Mouse (Mus musculus) forebrain, embryonic 14.5 days (tissue): ENCODE results near the gene Pdss2. TPM values are rescaled to one million over a fixed set of nuclear protein-coding genes. Genes with fewer than 3 reads are reported as not detected.

ENCODE experiments used
- ATAC-seq: fragments of 200-750 bp; cut with Nextera tagmentation; 2 replicates; pipeline ENCODE4 v1.8.0; 2017; ENCODE audit warnings: mild to moderate bottlenecking, moderate library complexity
- DNase-seq: peaks from one replicate; pipeline ENCODE4 v3.0.0-alpha.2; 2015; ENCODE audit warnings: low spot score
- H3K27ac ChIP-seq: fragments of 300-500 bp; sonication (generic); 2 replicates; pipeline ENCODE4 v1.5.1; 2014; ENCODE audit warnings: low read depth, mild to moderate bottlenecking, control low read depth, low read length, moderate library complexity
- H3K27me3 ChIP-seq: fragments of 300-500 bp; sonication (generic); replicated peaks from 2 replicates; pipeline ENCODE4 v1.6.1; 2014; ENCODE audit warnings: low read length, control low read depth, mixed read lengths; ENCODE audit not compliant: control insufficient read depth, insufficient read depth
- H3K36me3 ChIP-seq: fragments of 300-500 bp; sonication (generic); 2 replicates; pipeline ENCODE4 v1.6.1; 2014; ENCODE audit warnings: low read length, control low read depth; ENCODE audit not compliant: control insufficient read depth, insufficient read depth
- H3K4me1 ChIP-seq: fragments of 300-500 bp; sonication (generic); 2 replicates; pipeline ENCODE4 v1.6.1; 2014; ENCODE audit warnings: antibody characterized with exemption, low read length, control low read depth; ENCODE audit not compliant: control insufficient read depth, insufficient read depth
- H3K4me2 ChIP-seq: fragments of 300-500 bp; sonication (generic); 2 replicates; pipeline ENCODE4 v1.6.1; 2014; ENCODE audit warnings: mild to moderate bottlenecking, control low read depth, low read length
- H3K4me3 ChIP-seq: fragments of 300-500 bp; sonication (generic); 2 replicates; pipeline ENCODE4 v1.5.1; 2014; ENCODE audit warnings: low read depth, low read length, control low read depth
- H3K9ac ChIP-seq: fragments of 300-500 bp; sonication (generic); 2 replicates; pipeline ENCODE4 v1.6.1; 2014; ENCODE audit warnings: mild to moderate bottlenecking, low read length, control low read depth, moderate library complexity
- H3K9me3 ChIP-seq: fragments of 300-500 bp; sonication (generic); replicated peaks from 2 replicates; pipeline ENCODE4 v1.6.1; 2016; ENCODE audit warnings: low read length, control low read depth, mixed read lengths; ENCODE audit not compliant: control insufficient read depth
- WGBS: fragments of 180-500 bp; shearing (Covaris S2); extraction: QIAGEN DNeasy Blood & Tissue Kit; methylation state at CpG from one replicate; pipeline ENCODE4 v1.1.7; 2014; 5-methylcytosine and 5-hydroxymethylcytosine counted together
- polyA plus RNA-seq: library from polyadenylated mRNA; unstranded; fragments of >200 nt; fragmentation: Nextera tagmentation; extraction: Ambion mirVana; gene quantifications from 2 replicates; pipeline ENCODE4 v1.2.1, GENCODE M21; 2014

Pdss2 gene
- polyA plus RNA-seq, 1 experiment from 2014 or later, result 13.3 TPM

- no peak overlapping the region for H3K4me2 ChIP-seq
- no peaks in the 10 kb centered on the region for H3K4me1 ChIP-seq
- ATAC-seq (no peak), DNase-seq (no peak)
- H3K36me3 ChIP-seq, result no peaks in the 10 kb centered on the region
- 88% methylated on average over 5 of the region's 5 CpGs for WGBS
- H3K9me3 ChIP-seq, result no peaks in the 10 kb centered on the region
- H3K4me3 ChIP-seq, result no peak overlapping the region
- H3K27ac ChIP-seq, result no peak overlapping the region
- H3K27me3 ChIP-seq, result no peaks in the 10 kb centered on the region
- H3K9ac ChIP-seq, result no peak overlapping the region
These were observed 241.5 kb downstream of the Pdss2 start for GRCm38 (mm10) chr10:43462821-43463220.

GRCm38 (mm10) chr10:43463227-43463626, 241.9 kb downstream of the Pdss2 start:
- H3K27me3 ChIP-seq, result no peaks in the 10 kb centered on the region
- H3K36me3 ChIP-seq, result no peaks in the 10 kb centered on the region
- no peak overlapping the region for H3K4me2 ChIP-seq
- H3K4me1 ChIP-seq, result no peaks in the 10 kb centered on the region
- no peak overlapping the region for H3K9ac ChIP-seq
- no peaks in the 10 kb centered on the region for H3K9me3 ChIP-seq
- ATAC-seq (no peak), DNase-seq (no peak)
- H3K4me3 ChIP-seq, result no peak overlapping the region
- 83% methylated on average over 3 of the region's 3 CpGs for WGBS
- no peak overlapping the region for H3K27ac ChIP-seq

- 91% methylated on average over 2 of the region's 2 CpGs for WGBS
- no peak for DNase-seq
- H3K4me3 ChIP-seq, result no peak overlapping the region
- H3K9me3 ChIP-seq, result no peaks in the 10 kb centered on the region
- no peaks in the 10 kb centered on the region for H3K27me3 ChIP-seq
- no peak for ATAC-seq
- H3K9ac ChIP-seq, result no peak overlapping the region
- no peaks in the 10 kb centered on the region for H3K4me1 ChIP-seq
- H3K36me3 ChIP-seq, result no peaks in the 10 kb centered on the region
- no peak overlapping the region for H3K27ac ChIP-seq
- no peak overlapping the region for H3K4me2 ChIP-seq
These were observed 244.9 kb downstream of the Pdss2 start for GRCm38 (mm10) chr10:43466223-43466622.

GRCm38 (mm10) chr10:43467659-43468058, 246.4 kb downstream of the Pdss2 start:
- WGBS, result 46% methylated on average over 13 of the region's 13 CpGs
- no peaks in the 10 kb centered on the region for H3K27me3 ChIP-seq
- no peak overlapping the region for H3K27ac ChIP-seq
- ATAC-seq (no peak), DNase-seq (no peak)
- H3K9ac ChIP-seq, result no peak overlapping the region
- H3K4me2 ChIP-seq, result no peak overlapping the region
- no peak overlapping the region for H3K4me3 ChIP-seq
- H3K4me1 ChIP-seq, result no peaks in the 10 kb centered on the region
- H3K36me3 ChIP-seq, result no peaks in the 10 kb centered on the region
- no peaks in the 10 kb centered on the region for H3K9me3 ChIP-seq

- WGBS, result 96% methylated on average over 6 of the region's 6 CpGs
- H3K36me3 ChIP-seq, result no peaks in the 10 kb centered on the region
- DNase-seq (no peak), ATAC-seq (no peak)
- no peaks in the 10 kb centered on the region for H3K4me1 ChIP-seq
- H3K27me3 ChIP-seq, result no peaks in the 10 kb centered on the region
- no peaks in the 10 kb centered on the region for H3K9me3 ChIP-seq
- no peak overlapping the region for H3K4me2 ChIP-seq
- H3K27ac ChIP-seq, result no peak overlapping the region
- no peak overlapping the region for H3K9ac ChIP-seq
- H3K4me3 ChIP-seq, result no peak overlapping the region
These were observed 247.0 kb downstream of the Pdss2 start for GRCm38 (mm10) chr10:43468293-43468692.

- Histone ChIP-seq H3K4me1 (peaks cover 10% of the 10 kb centered on the region), H3K9ac (no peak overlapping the region), H3K27ac (no peak overlapping the region), H3K4me3 (no peak overlapping the region), H3K36me3 (no peaks in the 10 kb centered on the region), H3K9me3 (no peaks in the 10 kb centered on the region), H3K27me3 (no peaks in the 10 kb centered on the region), H3K4me2 (no peak overlapping the region)
- WGBS, result 55% methylated on average over 4 of the region's 4 CpGs
- no peak for ATAC-seq
- DNase-seq, result no peak
These were observed 254.1 kb downstream of the Pdss2 start for GRCm38 (mm10) chr10:43475376-43475775.

- 5% methylated on average over 9 of the region's 9 CpGs for WGBS
- peaks cover 21% of the 10 kb centered on the region for H3K4me1 ChIP-seq
- no peaks in the 10 kb centered on the region for H3K27me3 ChIP-seq
- ATAC-seq, result no peak
- peak overlapping the region; percentile 98 for H3K27ac ChIP-seq
- H3K4me2 ChIP-seq, result peak overlapping the region; percentile 93
- H3K36me3 ChIP-seq, result no peaks in the 10 kb centered on the region
- H3K4me3 ChIP-seq, result peak overlapping the region; percentile 74
- no peaks in the 10 kb centered on the region for H3K9me3 ChIP-seq
- DNase-seq, result peak; percentile 66
- peak overlapping the region; percentile 97 for H3K9ac ChIP-seq
These were observed 256.2 kb downstream of the Pdss2 start for GRCm38 (mm10) chr10:43477459-43477858.

GRCm38 (mm10) chr10:43477865-43478681, 256.8 kb downstream of the Pdss2 start:
- H3K4me1 ChIP-seq, result peaks cover 21% of the 10 kb centered on the region
- H3K4me2 ChIP-seq, result peak overlapping the region; percentile 93
- H3K9me3 ChIP-seq, result no peaks in the 10 kb centered on the region
- H3K4me3 ChIP-seq, result peak overlapping the region; percentile 74
- ATAC-seq (peak; percentile 43), DNase-seq (peak; percentile 80)
- H3K27ac ChIP-seq, result peak overlapping the region; percentile 98
- H3K9ac ChIP-seq, result peak overlapping the region; percentile 97
- no peaks in the 10 kb centered on the region for H3K36me3 ChIP-seq
- under 1% methylated on average over 42 of the region's 42 CpGs for WGBS
- no peaks in the 10 kb centered on the region for H3K27me3 ChIP-seq

- WGBS, result under 1% methylated on average over 55 of the region's 101 CpGs
- DNase-seq (peak; percentile 73), ATAC-seq (peak; percentile 63)
- Histone ChIP-seq H3K27me3 (no peaks in the 10 kb centered on the region), H3K9ac (peak within 1 kb of the TSS; percentile 97), H3K27ac (peak within 1 kb of the TSS; percentile 98), H3K4me2 (peak within 1 kb of the TSS; percentile 93), H3K4me1 (peaks cover 27% of the 10 kb centered on the region), H3K36me3 (no peaks in the 10 kb centered on the region), H3K4me3 (peak within 1 kb of the TSS; percentile 74), H3K9me3 (no peaks in the 10 kb centered on the region)
These were observed 257.6 kb downstream of the Pdss2 start, which contains the start of gene Bend3 for GRCm38 (mm10) chr10:43478751-43479435. Gene Bend3, plus strand, starts transcription at chr10:43478831.
